Mouse (Mus musculus) T-helper 17 cell (primary cell): ENCODE results near the gene Lyst.

Source experiments
- in situ Hi-C, 2 experiments: fragments of 300-600 bp; cut with MboI, MseI; formaldehyde crosslinking; loops; 1 replicate in 1 of 2; 2 replicates in 1 of 2; pipeline ENCODE4 v1.15.1; 2025; ENCODE audit warnings: high pct_unique_total_duplicates in 2 of 2

Lyst gene

GRCm38 (mm10) chr13:13775778-13776494 is 185.7 kb downstream of the Lyst start:
- in situ Hi-C loops = loop anchor here in 1 of 2 experiments (25.0 kb wide), 1 partner anchor 1439 kb away; the partner anchor contains the start of gene Actn2

GRCm38 (mm10) chr13:13777052-13777451 is 186.9 kb downstream of the Lyst start:
- in situ Hi-C loops = loop anchor here in 1 of 2 experiments (25.0 kb wide), 1 partner anchor 1440 kb away; the partner anchor contains the start of gene Actn2

GRCm38 (mm10) chr13:13777696-13778095 is 187.5 kb downstream of the Lyst start:
- in situ Hi-C loops = loop anchor here in 1 of 2 experiments (25.0 kb wide), 1 partner anchor 1440 kb away; the partner anchor contains the start of gene Actn2

- in situ Hi-C loops = loop anchor here in 1 of 2 experiments (25.0 kb wide), 1 partner anchor 1442 kb away; the partner anchor contains the start of gene Actn2
Measured at GRCm38 (mm10) chr13:13778837-13779458, 188.8 kb downstream of the Lyst start.

GRCm38 (mm10) chr13:13780271-13780670 is 190.1 kb downstream of the Lyst start:
- in situ Hi-C loops = loop anchor here in 1 of 2 experiments (25.0 kb wide), 1 partner anchor 1443 kb away; the partner anchor contains the start of gene Actn2

- in situ Hi-C loops = loop anchor here in 1 of 2 experiments (25.0 kb wide), 1 partner anchor 1444 kb away; the partner anchor contains the start of gene Actn2
Measured at GRCm38 (mm10) chr13:13781026-13781425, 190.8 kb downstream of the Lyst start.

GRCm38 (mm10) chr13:13783296-13783695 is 193.1 kb downstream of the Lyst start:
- in situ Hi-C loops = loop anchor here in 1 of 2 experiments (25.0 kb wide), 1 partner anchor 1446 kb away; the partner anchor contains the start of gene Actn2

GRCm38 (mm10) chr13:13783894-13784419 is 193.8 kb downstream of the Lyst start, which contains the start of gene Gng4:
TSS of gene Gng4 (plus strand) at chr13:13784059.
- in situ Hi-C loops = loop anchor here in 1 of 2 experiments (25.0 kb wide), 1 partner anchor 1447 kb away; the partner anchor contains the start of gene Actn2

- in situ Hi-C loops = loop anchor here in 1 of 2 experiments (25.0 kb wide), 1 partner anchor 1447 kb away; the partner anchor contains the start of gene Actn2
Measured at GRCm38 (mm10) chr13:13784420-13784936, 194.3 kb downstream of the Lyst start.

GRCm38 (mm10) chr13:13784981-13785783 is 195.0 kb downstream of the Lyst start:
- in situ Hi-C loops = loop anchor here in 1 of 2 experiments (25.0 kb wide), 1 partner anchor 1448 kb away; the partner anchor contains the start of gene Actn2

- in situ Hi-C loops = loop anchor here in 1 of 2 experiments (25.0 kb wide), 1 partner anchor 1450 kb away; the partner anchor contains the start of gene Actn2
Measured at GRCm38 (mm10) chr13:13786971-13787370, 196.8 kb downstream of the Lyst start.

GRCm38 (mm10) chr13:13788070-13788469 is 197.9 kb downstream of the Lyst start:
- in situ Hi-C loops = loop anchor here in 1 of 2 experiments (25.0 kb wide), 1 partner anchor 1451 kb away; the partner anchor contains the start of gene Actn2

GRCm38 (mm10) chr13:13791981-13792380 is 201.8 kb downstream of the Lyst start:
- in situ Hi-C loops = loop anchor here in 1 of 2 experiments (25.0 kb wide), 1 partner anchor 1455 kb away; the partner anchor contains the start of gene Actn2

GRCm38 (mm10) chr13:13795166-13795832 is 205.1 kb downstream of the Lyst start:
- in situ Hi-C loops = loop anchor here in 1 of 2 experiments (25.0 kb wide), 1 partner anchor 1458 kb away; the partner anchor contains the start of gene Actn2

GRCm38 (mm10) chr13:13796082-13796481 is 205.9 kb downstream of the Lyst start:
- in situ Hi-C loops = loop anchor here in 1 of 2 experiments (25.0 kb wide), 1 partner anchor 1459 kb away; the partner anchor contains the start of gene Actn2

GRCm38 (mm10) chr13:13797816-13798215 is 207.6 kb downstream of the Lyst start:
- in situ Hi-C loops = loop anchor here in 1 of 2 experiments (25.0 kb wide), 1 partner anchor 1461 kb away; the partner anchor contains the start of gene Actn2

GRCm38 (mm10) chr13:13798775-13799174 is 208.6 kb downstream of the Lyst start:
- in situ Hi-C loops = loop anchor here in 1 of 2 experiments (25.0 kb wide), 1 partner anchor 1461 kb away; the partner anchor contains the start of gene Actn2

- in situ Hi-C loops = no loop called here
Measured at GRCm38 (mm10) chr13:13808337-13809132, 218.3 kb downstream of the Lyst start.
